8 mouse cellular contexts compared by ENCODE assay signal in genomic region chr17:49951491-49951855, GRCm38 (mm10).
DNase-seq lines count a peak whose midpoint lies in the region; ATAC-seq and TF ChIP-seq lines count a peak whose summit lies in the region.

No protein-coding gene starts in this region.

- no peak overlapping the region for H3K4me3 ChIP-seq in hindbrain, embryonic 12.5 days
- H3K4me3 ChIP-seq in lung, postnatal 0 days (ENCODE audit: low read depth, low read length): no peak overlapping the region

- no peaks in the 10 kb centered on the region for H3K9me3 ChIP-seq in hindbrain, embryonic 12.5 days (replicated peaks)
- no peaks in the 10 kb centered on the region for H3K9me3 ChIP-seq in lung, postnatal 0 days (ENCODE audit: low read length)

- peak overlapping the region; percentile 39; the same call in 1 of the 2 replicates for H3K9ac ChIP-seq in hindbrain, embryonic 12.5 days
- no peak overlapping the region for H3K9ac ChIP-seq in lung, postnatal 0 days (replicated peaks; ENCODE audit: low read depth)

- peak; percentile 59; the same call in 1 of the 2 replicates for ATAC-seq in hindbrain, embryonic 12.5 days (ENCODE audit: low FRiP score)
- ATAC-seq in lung, postnatal 0 days: peak; percentile 30

- 8% methylated on average over 7 of the region's 7 CpGs for WGBS in hindbrain, embryonic 12.5 days
- 7% methylated on average over 7 of the region's 7 CpGs for WGBS in lung, postnatal 0 days

- DNase-seq in adipocyte (ENCODE audit: low spot score): peak; percentile 76
- DNase-seq in cerebellum, postnatal 14 days: peak; percentile 91 to 94
- peak; percentile 33 to 82 for DNase-seq in frontal cortex, postnatal 14 days (ENCODE audit: low spot score in 2 of 2)
- DNase-seq in layer of hippocampus, adult 9-11 months: peak; percentile 80
- peak; percentile 79 for DNase-seq in lung, postnatal 0 days (ENCODE audit: low spot score)
- DNase-seq in retina, postnatal 1 day: peak; percentile 82
- DNase-seq in yolk sac, embryonic 10.5 days (ENCODE audit: low spot score): peak; percentile 16

- TF ChIP-seq EP300 in lung, postnatal 0 days (IDR thresholded peaks at IDR 0.05): no peak

- TF ChIP-seq CTCF in lung, postnatal 0 days (IDR thresholded peaks at IDR 0.05): peak; percentile 74

- H3K27me3 ChIP-seq in hindbrain, embryonic 12.5 days: peaks cover 3% of the 10 kb centered on the region; the same call in 1 of the 2 replicates
- H3K27me3 ChIP-seq in lung, postnatal 0 days (replicated peaks; ENCODE audit: insufficient read depth, low read length): no peaks in the 10 kb centered on the region

- H3K36me3 ChIP-seq in hindbrain, embryonic 12.5 days: no peaks in the 10 kb centered on the region
- H3K36me3 ChIP-seq in lung, postnatal 0 days (ENCODE audit: insufficient read depth, low read length): no peaks in the 10 kb centered on the region

- no peak overlapping the region for H3K27ac ChIP-seq in hindbrain, embryonic 12.5 days
- H3K27ac ChIP-seq in lung, postnatal 0 days (ENCODE audit: low read length): no peak overlapping the region

- H3K4me1 ChIP-seq in hindbrain, embryonic 12.5 days: peaks cover 9% of the 10 kb centered on the region; the same call in 1 of the 2 replicates
- H3K4me1 ChIP-seq in lung, postnatal 0 days (ENCODE audit: insufficient read depth, low read depth, low read length): peaks cover 4% of the 10 kb centered on the region; the same call in 1 of the 2 replicates

- peak overlapping the region; percentile 44 for H3K4me2 ChIP-seq in hindbrain, embryonic 12.5 days (replicated peaks)
- H3K4me2 ChIP-seq in lung, postnatal 0 days (replicated peaks; ENCODE audit: low read depth, low read length): peak overlapping the region; percentile 54

Comparison
In these comparisons a context has a peak if more than half of its experiments do, and no peak if none do; other contexts are left out.
1. DNase-seq: peak in every context shown above with its lines; median percentile 92 in cerebellum, postnatal 14 days; 82 in retina, postnatal 1 day; 80 in layer of hippocampus, adult 9-11 months; 79 in lung, postnatal 0 days; 76 in adipocyte; 58 in frontal cortex, postnatal 14 days; 16 in yolk sac, embryonic 10.5 days.